Mouse (Mus musculus): ENCODE results near the gene Kcnip2.

DNA sequence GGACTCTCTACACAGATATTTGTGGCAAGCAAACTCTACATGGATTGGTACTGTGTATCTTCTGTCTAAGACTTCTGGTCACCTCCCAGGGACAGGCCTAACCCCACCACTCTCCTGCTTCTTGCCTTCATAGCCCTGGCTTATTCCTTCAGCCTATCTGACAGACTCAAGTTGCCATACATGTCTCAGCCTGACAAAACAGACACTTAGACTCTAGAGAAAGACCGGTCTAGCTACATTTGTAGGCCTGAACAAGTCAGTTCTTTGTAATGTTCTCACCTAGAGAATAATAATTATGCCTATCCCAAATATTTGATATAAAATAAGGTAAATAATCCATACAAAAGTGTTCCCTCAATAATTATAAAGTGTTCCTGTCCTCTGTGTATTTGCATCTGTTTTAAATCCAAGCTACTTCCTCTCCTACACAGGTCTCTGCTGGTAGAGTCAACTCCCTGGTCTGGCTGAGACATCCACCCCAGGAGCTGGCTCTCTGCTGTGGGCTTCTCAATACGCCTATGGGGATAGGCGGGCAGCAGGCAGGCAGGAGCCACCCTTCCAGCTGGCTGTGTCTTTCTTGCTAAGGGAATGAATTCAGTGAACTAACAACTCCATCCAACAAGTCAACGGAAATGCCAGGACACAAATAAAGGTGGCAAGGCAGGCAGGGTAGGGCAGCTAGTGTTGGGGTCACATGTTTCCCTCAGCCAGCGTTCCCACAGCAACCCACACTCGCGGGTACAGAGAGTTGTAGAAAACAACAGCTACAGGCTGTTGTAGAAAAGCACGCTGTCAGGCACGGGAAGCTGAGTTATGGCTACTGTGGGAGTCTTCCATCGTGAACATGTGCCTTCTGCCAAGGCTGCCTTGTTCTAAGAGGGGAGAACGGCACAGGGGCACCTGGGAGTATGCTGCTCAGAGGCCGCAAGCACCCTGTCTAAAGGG lies 21.5 kb upstream of the Kcnip2 start:
- TF ChIP-seq CTCF (IDR thresholded peaks at IDR 0.05; ENCODE audit: low read depth), result no peak
- no peak for TF ChIP-seq EP300 (IDR thresholded peaks at IDR 0.05; ENCODE audit: low read depth)

Measured in heart, postnatal 0 days (tissue).